Mouse (Mus musculus): ENCODE results near the gene Ttll11. TPM values are rescaled to one million over a fixed set of nuclear protein-coding genes. Genes with fewer than 3 reads are reported as not detected.

Gene Ttll11
- polyA plus RNA-seq (2012): 0.01 TPM in 2 replicates

- H3K4me1 ChIP-seq (ENCODE audit: control insufficient read depth): peaks cover 30% of the 10 kb centered on the region
- no peaks in the 10 kb centered on the region; the same call in 1 of the 2 replicates for H3K36me3 ChIP-seq (ENCODE audit: control insufficient read depth)
- no peaks in the 10 kb centered on the region for H3K9me3 ChIP-seq (ENCODE audit: control insufficient read depth, low read length)
- TF ChIP-seq GATA1 (IDR thresholded peaks at IDR 0.05; ENCODE audit: low read length) (no peak), TAL1 (IDR thresholded peaks at IDR 0.05; ENCODE audit: low read length) (no peak)
- H3K4me3 ChIP-seq (replicated peaks): peak within 1 kb of the TSS; percentile 72
- H3K27me3 ChIP-seq (ENCODE audit: control insufficient read depth): peaks cover 20% of the 10 kb centered on the region
Observed at GRCm38 (mm10) chr2:35979644-35980021, at the start of gene Ttll11. Gene Ttll11 (minus strand): TSS chr2:35979913.

- no peak overlapping the region for H3K4me3 ChIP-seq (replicated peaks)
- H3K36me3 ChIP-seq (ENCODE audit: control insufficient read depth): no peaks in the 10 kb centered on the region
- H3K27me3 ChIP-seq (ENCODE audit: control insufficient read depth): peaks cover 8% of the 10 kb centered on the region
- no peak for TF ChIP-seq GATA1 (IDR thresholded peaks at IDR 0.05; ENCODE audit: low read length)
- no peak for TF ChIP-seq TAL1 (IDR thresholded peaks at IDR 0.05; ENCODE audit: low read length)
- H3K9me3 ChIP-seq (ENCODE audit: control insufficient read depth, low read length): no peaks in the 10 kb centered on the region
- no peaks in the 10 kb centered on the region; the same call in 1 of the 2 replicates for H3K4me1 ChIP-seq (ENCODE audit: control insufficient read depth)
Observed at GRCm38 (mm10) chr2:36023291-36023690, 43.6 kb upstream of the Ttll11 start.

GRCm38 (mm10) chr2:36021385-36022159 lies 41.9 kb upstream of the Ttll11 start:
- TF ChIP-seq TAL1 (IDR thresholded peaks at IDR 0.05; ENCODE audit: low read length): no peak
- TF ChIP-seq GATA1 (IDR thresholded peaks at IDR 0.05; ENCODE audit: low read length): no peak
- Histone ChIP-seq H3K4me3 (replicated peaks) (no peak overlapping the region), H3K36me3 (ENCODE audit: control insufficient read depth) (no peaks in the 10 kb centered on the region), H3K27me3 (ENCODE audit: control insufficient read depth) (peaks cover 8% of the 10 kb centered on the region), H3K9me3 (ENCODE audit: control insufficient read depth, low read length) (no peaks in the 10 kb centered on the region), H3K4me1 (ENCODE audit: control insufficient read depth) (no peaks in the 10 kb centered on the region; the same call in 1 of the 2 replicates)

GRCm38 (mm10) chr2:36013010-36013409 lies 33.3 kb upstream of the Ttll11 start:
- H3K4me3 ChIP-seq (replicated peaks): no peak overlapping the region
- no peaks in the 10 kb centered on the region for H3K4me1 ChIP-seq (ENCODE audit: control insufficient read depth)
- peaks cover 38% of the 10 kb centered on the region for H3K27me3 ChIP-seq (ENCODE audit: control insufficient read depth)
- H3K36me3 ChIP-seq (ENCODE audit: control insufficient read depth): no peaks in the 10 kb centered on the region
- TF ChIP-seq TAL1 (IDR thresholded peaks at IDR 0.05; ENCODE audit: low read length) (no peak), GATA1 (IDR thresholded peaks at IDR 0.05; ENCODE audit: low read length) (no peak)
- no peaks in the 10 kb centered on the region for H3K9me3 ChIP-seq (ENCODE audit: control insufficient read depth, low read length)

- H3K4me3 ChIP-seq (replicated peaks): no peak overlapping the region
- no peaks in the 10 kb centered on the region for H3K36me3 ChIP-seq (ENCODE audit: control insufficient read depth)
- peaks cover 5% of the 10 kb centered on the region for H3K4me1 ChIP-seq (ENCODE audit: control insufficient read depth)
- peaks cover 38% of the 10 kb centered on the region for H3K27me3 ChIP-seq (ENCODE audit: control insufficient read depth)
- H3K9me3 ChIP-seq (ENCODE audit: control insufficient read depth, low read length): no peaks in the 10 kb centered on the region
- TF ChIP-seq TAL1 (IDR thresholded peaks at IDR 0.05; ENCODE audit: low read length): no peak
- no peak for TF ChIP-seq GATA1 (IDR thresholded peaks at IDR 0.05; ENCODE audit: low read length)
Observed at GRCm38 (mm10) chr2:36011331-36011825, 31.7 kb upstream of the Ttll11 start.

- peaks cover 38% of the 10 kb centered on the region for H3K27me3 ChIP-seq (ENCODE audit: control insufficient read depth)
- no peaks in the 10 kb centered on the region for H3K36me3 ChIP-seq (ENCODE audit: control insufficient read depth)
- H3K4me1 ChIP-seq (ENCODE audit: control insufficient read depth): peaks cover 5% of the 10 kb centered on the region
- no peak overlapping the region for H3K4me3 ChIP-seq (replicated peaks)
- no peaks in the 10 kb centered on the region for H3K9me3 ChIP-seq (ENCODE audit: control insufficient read depth, low read length)
- TF ChIP-seq GATA1 (IDR thresholded peaks at IDR 0.05; ENCODE audit: low read length) (no peak), TAL1 (IDR thresholded peaks at IDR 0.05; ENCODE audit: low read length) (no peak)
Observed at GRCm38 (mm10) chr2:36010579-36010978, 30.9 kb upstream of the Ttll11 start.

- Histone ChIP-seq H3K4me1 (ENCODE audit: control insufficient read depth) (peaks cover 5% of the 10 kb centered on the region), H3K27me3 (ENCODE audit: control insufficient read depth) (peaks cover 38% of the 10 kb centered on the region), H3K36me3 (ENCODE audit: control insufficient read depth) (no peaks in the 10 kb centered on the region), H3K4me3 (replicated peaks) (no peak overlapping the region), H3K9me3 (ENCODE audit: control insufficient read depth, low read length) (no peaks in the 10 kb centered on the region)
- TF ChIP-seq GATA1 (IDR thresholded peaks at IDR 0.05; ENCODE audit: low read length) (no peak), TAL1 (IDR thresholded peaks at IDR 0.05; ENCODE audit: low read length) (no peak)
Observed at GRCm38 (mm10) chr2:36009386-36009785, 29.7 kb upstream of the Ttll11 start.

GRCm38 (mm10) chr2:36008071-36008470 lies 28.4 kb upstream of the Ttll11 start:
- Histone ChIP-seq H3K4me1 (ENCODE audit: control insufficient read depth) (peaks cover 5% of the 10 kb centered on the region), H3K9me3 (ENCODE audit: control insufficient read depth, low read length) (no peaks in the 10 kb centered on the region), H3K27me3 (ENCODE audit: control insufficient read depth) (peaks cover 33% of the 10 kb centered on the region), H3K36me3 (ENCODE audit: control insufficient read depth) (no peaks in the 10 kb centered on the region), H3K4me3 (replicated peaks) (no peak overlapping the region)
- TF ChIP-seq TAL1 (IDR thresholded peaks at IDR 0.05; ENCODE audit: low read length) (no peak), GATA1 (IDR thresholded peaks at IDR 0.05; ENCODE audit: low read length) (no peak)

GRCm38 (mm10) chr2:36002188-36002587 lies 22.5 kb upstream of the Ttll11 start:
- no peaks in the 10 kb centered on the region for H3K9me3 ChIP-seq (ENCODE audit: control insufficient read depth, low read length)
- TF ChIP-seq TAL1 (IDR thresholded peaks at IDR 0.05; ENCODE audit: low read length): no peak
- no peak for TF ChIP-seq GATA1 (IDR thresholded peaks at IDR 0.05; ENCODE audit: low read length)
- H3K36me3 ChIP-seq (ENCODE audit: control insufficient read depth): no peaks in the 10 kb centered on the region
- H3K4me1 ChIP-seq (ENCODE audit: control insufficient read depth): peaks cover 5% of the 10 kb centered on the region
- no peak overlapping the region for H3K4me3 ChIP-seq (replicated peaks)
- no peaks in the 10 kb centered on the region for H3K27me3 ChIP-seq (ENCODE audit: control insufficient read depth)
